Mouse (Mus musculus) intestine, embryonic 16.5 days (tissue): ENCODE data around the gene Rnf38. TPM values are rescaled to one million over a fixed set of nuclear protein-coding genes. Genes with fewer than 3 reads are reported as not detected.

Experiments
- ATAC-seq: fragments of 200-750 bp; cut with Nextera tagmentation; 2 replicates; pipeline ENCODE4 v1.8.0; 2017; ENCODE audit warnings: moderate TSS enrichment, moderate library complexity
- H3K27ac ChIP-seq: fragments of 300-500 bp; sonication (generic); 2 replicates; pipeline ENCODE4 v1.5.1; 2014; ENCODE audit warnings: mild to moderate bottlenecking, low read length
- H3K27me3 ChIP-seq: fragments of 300-500 bp; sonication (generic); replicated peaks from 2 replicates; pipeline ENCODE4 v1.6.1; 2014; ENCODE audit warnings: low read length, control low read depth, mixed read lengths; ENCODE audit not compliant: control insufficient read depth, insufficient read depth
- H3K36me3 ChIP-seq: fragments of 300-500 bp; sonication (generic); 2 replicates; pipeline ENCODE4 v1.6.1; 2014; ENCODE audit warnings: low read length, control low read depth; ENCODE audit not compliant: control insufficient read depth, insufficient read depth
- H3K4me1 ChIP-seq: fragments of 300-500 bp; sonication (generic); 2 replicates; pipeline ENCODE4 v1.6.1; 2014; ENCODE audit warnings: low read length, control low read depth, mixed read lengths; ENCODE audit not compliant: control insufficient read depth, insufficient read depth
- H3K4me2 ChIP-seq: fragments of 300-500 bp; sonication (generic); 2 replicates; pipeline ENCODE4 v1.6.1; 2014; ENCODE audit warnings: low read depth, low read length, control low read depth
- H3K4me3 ChIP-seq: fragments of 300-500 bp; sonication (generic); 2 replicates; pipeline ENCODE4 v1.5.1; 2014; ENCODE audit warnings: mild to moderate bottlenecking, low read length
- H3K9ac ChIP-seq: fragments of 300-500 bp; sonication (generic); 2 replicates; pipeline ENCODE4 v1.6.1; 2014; ENCODE audit warnings: low read depth, low read length
- H3K9me3 ChIP-seq: fragments of 300-500 bp; sonication (generic); 2 replicates; pipeline ENCODE4 v1.6.1; 2016; ENCODE audit warnings: low read length, control low read depth; ENCODE audit not compliant: control insufficient read depth
- WGBS: fragments of 180-500 bp; shearing (Covaris S2); extraction: QIAGEN DNeasy Blood & Tissue Kit; methylation state at CpG from one replicate; pipeline ENCODE4 v1.1.7; 2014; 5-methylcytosine and 5-hydroxymethylcytosine counted together
- polyA plus RNA-seq: library from polyadenylated mRNA; unstranded; fragments of >200 nt; fragmentation: Nextera tagmentation; extraction: Ambion mirVana; gene quantifications from 2 replicates; pipeline ENCODE4 v1.2.1, GENCODE M21; 2015

Rnf38 gene
- polyA plus RNA-seq, 1 experiment from 2014 or later = 10.3 TPM

- no peak overlapping the region for H3K4me3 ChIP-seq
- 0% methylated on average over 1 of the region's 1 CpGs for WGBS
- no peak for ATAC-seq
- H3K9me3 ChIP-seq = no peaks in the 10 kb centered on the region
- H3K27me3 ChIP-seq = no peaks in the 10 kb centered on the region
- H3K36me3 ChIP-seq = no peaks in the 10 kb centered on the region
- H3K27ac ChIP-seq = no peak overlapping the region
- H3K4me2 ChIP-seq = no peak overlapping the region
- H3K9ac ChIP-seq = no peak overlapping the region
- H3K4me1 ChIP-seq = peaks cover 7% of the 10 kb centered on the region; the same call in 1 of the 2 replicates
Observed at GRCm38 (mm10) chr4:44173177-44173576, 60.4 kb downstream of the Rnf38 start.

GRCm38 (mm10) chr4:44172676-44173075 lies 60.9 kb downstream of the Rnf38 start:
- Histone ChIP-seq H3K4me2 (no peak overlapping the region), H3K27me3 (no peaks in the 10 kb centered on the region), H3K4me1 (peaks cover 7% of the 10 kb centered on the region; the same call in 1 of the 2 replicates), H3K36me3 (no peaks in the 10 kb centered on the region), H3K9ac (no peak overlapping the region), H3K9me3 (no peaks in the 10 kb centered on the region), H3K4me3 (no peak overlapping the region), H3K27ac (no peak overlapping the region)
- no peak for ATAC-seq
- 58% methylated on average over 5 of the region's 5 CpGs for WGBS

GRCm38 (mm10) chr4:44169884-44170283 lies 63.7 kb downstream of the Rnf38 start:
- H3K4me1 ChIP-seq = peaks cover 15% of the 10 kb centered on the region
- no peak overlapping the region for H3K4me3 ChIP-seq
- H3K9ac ChIP-seq = no peak overlapping the region
- WGBS = 82% methylated on average over 3 of the region's 3 CpGs
- no peak overlapping the region for H3K4me2 ChIP-seq
- no peak for ATAC-seq
- no peaks in the 10 kb centered on the region for H3K27me3 ChIP-seq
- H3K36me3 ChIP-seq = no peaks in the 10 kb centered on the region
- no peak overlapping the region for H3K27ac ChIP-seq
- H3K9me3 ChIP-seq = no peaks in the 10 kb centered on the region

- Histone ChIP-seq H3K4me3 (peak overlapping the region; percentile 58; the same call in 1 of the 2 replicates), H3K36me3 (no peaks in the 10 kb centered on the region), H3K9me3 (no peaks in the 10 kb centered on the region), H3K27me3 (no peaks in the 10 kb centered on the region), H3K27ac (0 out of 2 replicates have a peak overlapping the region, but pooled peaks have one; percentile 4), H3K4me2 (peak overlapping the region; percentile 51), H3K9ac (0 out of 2 replicates have a peak overlapping the region, but pooled peaks have one; percentile 0), H3K4me1 (peaks cover 18% of the 10 kb centered on the region)
- WGBS = 5% methylated on average over 7 of the region's 7 CpGs
- no peak for ATAC-seq
Observed at GRCm38 (mm10) chr4:44168816-44169215, 64.8 kb downstream of the Rnf38 start.

- Histone ChIP-seq H3K4me1 (peaks cover 18% of the 10 kb centered on the region), H3K27me3 (no peaks in the 10 kb centered on the region), H3K27ac (peak overlapping the region; percentile 38; the same call in 1 of the 2 replicates), H3K36me3 (no peaks in the 10 kb centered on the region), H3K9me3 (no peaks in the 10 kb centered on the region), H3K9ac (peak overlapping the region; percentile 43; the same call in 1 of the 2 replicates), H3K4me3 (peak overlapping the region; percentile 58), H3K4me2 (peak overlapping the region; percentile 51)
- under 1% methylated on average over 22 of the region's 34 CpGs for WGBS
- peak; percentile 88 for ATAC-seq
Observed at GRCm38 (mm10) chr4:44168231-44168647, 65.3 kb downstream of the Rnf38 start.

GRCm38 (mm10) chr4:44167397-44168121 lies 66.0 kb downstream of the Rnf38 start:
- Histone ChIP-seq H3K9me3 (no peaks in the 10 kb centered on the region), H3K27me3 (no peaks in the 10 kb centered on the region), H3K4me2 (peak overlapping the region; percentile 55), H3K36me3 (no peaks in the 10 kb centered on the region), H3K4me1 (peaks cover 22% of the 10 kb centered on the region), H3K9ac (peak overlapping the region; percentile 87), H3K27ac (peak overlapping the region; percentile 98), H3K4me3 (peak overlapping the region; percentile 84)
- WGBS = under 1% methylated on average over 83 of the region's 95 CpGs
- ATAC-seq = peak; percentile 94

- Histone ChIP-seq H3K27me3 (no peaks in the 10 kb centered on the region), H3K9me3 (no peaks in the 10 kb centered on the region), H3K27ac (peak overlapping the region; percentile 98), H3K4me2 (peak overlapping the region; percentile 55), H3K4me1 (peaks cover 27% of the 10 kb centered on the region), H3K9ac (peak overlapping the region; percentile 87), H3K4me3 (peak overlapping the region; percentile 84), H3K36me3 (no peaks in the 10 kb centered on the region)
- 2% methylated on average over 20 of the region's 20 CpGs for WGBS
- ATAC-seq = no peak
Observed at GRCm38 (mm10) chr4:44166702-44167396, 66.7 kb downstream of the Rnf38 start.

- Histone ChIP-seq H3K4me3 (no peak overlapping the region), H3K9me3 (no peaks in the 10 kb centered on the region), H3K27ac (no peak overlapping the region), H3K4me1 (peaks cover 30% of the 10 kb centered on the region), H3K4me2 (no peak overlapping the region), H3K27me3 (no peaks in the 10 kb centered on the region), H3K36me3 (no peaks in the 10 kb centered on the region), H3K9ac (no peak overlapping the region)
- no peak for ATAC-seq
- WGBS = 63% methylated on average over 5 of the region's 5 CpGs
Observed at GRCm38 (mm10) chr4:44164621-44165020, 69.0 kb downstream of the Rnf38 start.

- H3K27me3 ChIP-seq = no peaks in the 10 kb centered on the region
- H3K9ac ChIP-seq = no peak overlapping the region
- no peak overlapping the region for H3K27ac ChIP-seq
- WGBS = 67% methylated on average over 2 of the region's 2 CpGs
- H3K4me1 ChIP-seq = peaks cover 24% of the 10 kb centered on the region
- ATAC-seq = no peak
- H3K9me3 ChIP-seq = no peaks in the 10 kb centered on the region
- H3K4me3 ChIP-seq = no peak overlapping the region
- H3K4me2 ChIP-seq = no peak overlapping the region
- H3K36me3 ChIP-seq = no peaks in the 10 kb centered on the region
Observed at GRCm38 (mm10) chr4:44163034-44163433, 70.6 kb downstream of the Rnf38 start.
